Comparison of ENCODE assay signal across 10 mouse cellular contexts in genomic region chr9:57209316-57209715, GRCm38 (mm10). TPM values are rescaled to one million over a fixed set of nuclear protein-coding genes. Genes with fewer than 3 reads are reported as not detected.
DNase-seq lines count a peak whose midpoint lies in the region; ATAC-seq and TF ChIP-seq lines count a peak whose summit lies in the region.
"Had no signal": no experiment of that assay in that cellular context is flagged by ENCODE, and none has a peak within 500 bp of the region (broad histone marks: within the 10 kb centered on the region; RNA-seq: fewer than 3 reads in every experiment).

No protein-coding gene starts in this region.

- TF ChIP-seq POLR2A in bone marrow, adult 2 months (IDR thresholded peaks at IDR 0.05; ENCODE audit: borderline replicate concordance, control insufficient read depth, low read depth, low read length) = no peak

- ATAC-seq in liver, embryonic 11.5 days (replicated peaks; ENCODE audit: low FRiP score) = no peak
- ATAC-seq in heart, postnatal 0 days (ENCODE audit: insufficient read depth, low read depth) = no peak

- DNase-seq in adrenal gland, adult (ENCODE audit: inconsistent age in 2 of 2, low spot score in 1 of 2) = peak; percentile 33 to 71
- no peak for DNase-seq in adrenal gland, postnatal 4 days (ENCODE audit: low spot score in 2 of 2)
- DNase-seq in liver = peak; percentile 29
- DNase-seq in liver, embryonic 11.5 days (ENCODE audit: low spot score) = no peak
- no peak for DNase-seq in heart, postnatal 0 days (ENCODE audit: low spot score)
- peak; percentile 45 for DNase-seq in limb, embryonic 10.5 days (ENCODE audit: low spot score)
- DNase-seq in telencephalon, adult 2 months (ENCODE audit: low read depth, low spot score) = peak; percentile 13

- H3K27me3 ChIP-seq in liver, embryonic 11.5 days (replicated peaks; ENCODE audit: control insufficient read depth, insufficient read depth, low read length) = no peaks in the 10 kb centered on the region
- H3K27me3 ChIP-seq in heart, postnatal 0 days (ENCODE audit: control insufficient read depth, insufficient read depth, low read length) = no peaks in the 10 kb centered on the region
- no peaks in the 10 kb centered on the region for H3K27me3 ChIP-seq in limb, embryonic 10.5 days (ENCODE audit: low read depth, poor library complexity, severe bottlenecking)

- no peak overlapping the region for H3K4me2 ChIP-seq in liver, embryonic 11.5 days
- H3K4me2 ChIP-seq in heart, postnatal 0 days (ENCODE audit: low read depth, low read length) = no peak overlapping the region

- no peaks in the 10 kb centered on the region for H3K36me3 ChIP-seq in liver, embryonic 11.5 days (ENCODE audit: control insufficient read depth, insufficient read depth, low read length)
- no peaks in the 10 kb centered on the region for H3K36me3 ChIP-seq in heart, postnatal 0 days (replicated peaks; ENCODE audit: control insufficient read depth, insufficient read depth, low read length)
- H3K36me3 ChIP-seq in limb, embryonic 10.5 days = no peaks in the 10 kb centered on the region

- no peak overlapping the region for H3K9ac ChIP-seq in liver, embryonic 11.5 days (ENCODE audit: low read depth, low read length)
- H3K9ac ChIP-seq in heart, postnatal 0 days (replicated peaks; ENCODE audit: low read depth, low read length) = no peak overlapping the region

- WGBS in liver, embryonic 11.5 days = 31% methylated on average over 3 of the region's 3 CpGs
- WGBS in bone marrow, adult 2 months = 30% methylated on average over 3 of the region's 3 CpGs
- WGBS in heart, postnatal 0 days = 31% methylated on average over 3 of the region's 3 CpGs
- WGBS in limb, embryonic 10.5 days = 33% methylated on average over 3 of the region's 3 CpGs

- no peaks in the 10 kb centered on the region for H3K4me1 ChIP-seq in liver, embryonic 11.5 days (replicated peaks; ENCODE audit: control insufficient read depth, insufficient read depth, low read length)
- H3K4me1 ChIP-seq in bone marrow, adult 2 months (ENCODE audit: control insufficient read depth, insufficient read depth, low read length) = no peaks in the 10 kb centered on the region
- no peaks in the 10 kb centered on the region for H3K4me1 ChIP-seq in heart, postnatal 0 days (ENCODE audit: control insufficient read depth, insufficient read depth)
- peaks cover 13% of the 10 kb centered on the region for H3K4me1 ChIP-seq in limb, embryonic 10.5 days

- TF ChIP-seq EP300 in heart, postnatal 0 days (IDR thresholded peaks at IDR 0.05; ENCODE audit: low read depth) = no peak

- TF ChIP-seq CTCF in bone marrow, adult 2 months (IDR thresholded peaks at IDR 0.05; ENCODE audit: control insufficient read depth, insufficient read depth, low read length) = peak; percentile 21; the same call in 1 of the 2 replicates
- TF ChIP-seq CTCF in heart, postnatal 0 days (IDR thresholded peaks at IDR 0.05; ENCODE audit: low read depth) = peak; percentile 39

- no peaks in the 10 kb centered on the region for H3K9me3 ChIP-seq in liver, embryonic 11.5 days (ENCODE audit: control insufficient read depth, low read length)
- H3K9me3 ChIP-seq in heart, postnatal 0 days (replicated peaks; ENCODE audit: control insufficient read depth, low read length) = no peaks in the 10 kb centered on the region
- H3K9me3 ChIP-seq in limb, embryonic 10.5 days (replicated peaks) = no peaks in the 10 kb centered on the region

- no peak overlapping the region for H3K27ac ChIP-seq in liver, embryonic 11.5 days (ENCODE audit: low read depth, low read length)
- H3K27ac ChIP-seq in bone marrow, adult 2 months (ENCODE audit: control insufficient read depth, insufficient read depth, low read depth, low read length, poor library complexity) = no peak overlapping the region
- no peak overlapping the region for H3K27ac ChIP-seq in heart, postnatal 0 days (ENCODE audit: low read depth)
- H3K27ac ChIP-seq in limb, embryonic 10.5 days = no peak overlapping the region

- H3K4me3 ChIP-seq in liver, embryonic 11.5 days (ENCODE audit: low read depth, low read length) = no peak overlapping the region
- H3K4me3 ChIP-seq in bone marrow, adult 2 months (replicated peaks; ENCODE audit: control insufficient read depth, low read depth, low read length) = no peak overlapping the region
- H3K4me3 ChIP-seq in heart, postnatal 0 days (ENCODE audit: low read depth, low read length) = no peak overlapping the region
- no peak overlapping the region for H3K4me3 ChIP-seq in limb, embryonic 10.5 days

RNA-seq across cellular contexts. Expression of gene Trcg1, which starts 27.0 kb away (rescaled TPM):
- total RNA-seq in adrenal gland, postnatal 4 days (2021) = not detected
- not detected in 2 replicates for polyA plus RNA-seq in liver, embryonic 11.5 days (2014; fragmentation: Nextera tagmentation; extraction: Ambion mirVana)
- polyA plus RNA-seq in bone marrow, adult 2 months (2011; ENCODE audit: insufficient read depth, insufficient read length, low replicate concordance, missing spikeins) = not detected in 2 replicates
- total RNA-seq in heart, postnatal 0 days (2014; rRNA removed; ENCODE audit: low replicate concordance) = not detected in 2 replicates
- not detected in 2 replicates for polyA plus RNA-seq in heart, postnatal 0 days (2015; fragmentation: Nextera tagmentation; extraction: Ambion mirVana)
- polyA plus RNA-seq in limb, embryonic 10.5 days (2016; fragmentation: Nextera tagmentation; extraction: Ambion mirVana) = not detected in 2 replicates
- polyA plus RNA-seq: C2C12; liver, embryonic 16.5 days had no signal

RNA-seq across cellular contexts. Expression of gene Commd4, which starts 51.2 kb away (rescaled TPM):
- 10 to 100 TPM; 65.7 to 78.2 TPM for total RNA-seq in adrenal gland, postnatal 4 days (2021)
- 94.4 and 96.7 TPM in 2 replicates for polyA plus RNA-seq in liver, embryonic 11.5 days (2014; fragmentation: Nextera tagmentation; extraction: Ambion mirVana)
- polyA plus RNA-seq in bone marrow, adult 2 months (2011; ENCODE audit: insufficient read depth, insufficient read length, low replicate concordance, missing spikeins) = 38.6 and 97.6 TPM in 2 replicates
- 21.1 and 45.2 TPM in 2 replicates for total RNA-seq in heart, postnatal 0 days (2014; rRNA removed; ENCODE audit: low replicate concordance)
- polyA plus RNA-seq in heart, postnatal 0 days (2015; fragmentation: Nextera tagmentation; extraction: Ambion mirVana) = 69.4 and 71.8 TPM in 2 replicates
- 106 and 107 TPM in 2 replicates for polyA plus RNA-seq in limb, embryonic 10.5 days (2016; fragmentation: Nextera tagmentation; extraction: Ambion mirVana)

RNA-seq across cellular contexts. Expression of gene 1700017B05Rik, which starts 53.1 kb away (rescaled TPM):
- total RNA-seq in adrenal gland, postnatal 4 days (2021) = 10 to 100 TPM; 73.3 to 79.1 TPM
- 27.0 and 29.5 TPM in 2 replicates for polyA plus RNA-seq in liver, embryonic 11.5 days (2014; fragmentation: Nextera tagmentation; extraction: Ambion mirVana)
- polyA plus RNA-seq in bone marrow, adult 2 months (2011; ENCODE audit: insufficient read depth, insufficient read length, low replicate concordance, missing spikeins) = 31.0 and 34.4 TPM in 2 replicates
- total RNA-seq in heart, postnatal 0 days (2014; rRNA removed; ENCODE audit: low replicate concordance) = 11.0 and 16.3 TPM in 2 replicates
- 5.6 and 6.2 TPM in 2 replicates for polyA plus RNA-seq in heart, postnatal 0 days (2015; fragmentation: Nextera tagmentation; extraction: Ambion mirVana)
- polyA plus RNA-seq in limb, embryonic 10.5 days (2016; fragmentation: Nextera tagmentation; extraction: Ambion mirVana) = 17.7 and 19.2 TPM in 2 replicates

Comparison
In these comparisons a context has a peak if more than half of its experiments do, and no peak if none do; other contexts are left out.
1. DNase-seq: peak in adrenal gland, adult (2 of 2), liver (single experiment), limb, embryonic 10.5 days (single experiment) and telencephalon, adult 2 months (single experiment); none in adrenal gland, postnatal 4 days (0 of 2), liver, embryonic 11.5 days (single experiment) and heart, postnatal 0 days (single experiment).